Mouse (Mus musculus) activated CD4-positive, CD25-positive, alpha-beta regulatory T cell, adult 4 months (primary cell): Measurements from ENCODE around the gene Gm49354. TPM values are rescaled to one million over a fixed set of nuclear protein-coding genes. Genes with fewer than 3 reads are reported as not detected.
"Not testable (repeated sequence)": the region's sequence is repeated elsewhere in the genome, so short reads cannot be mapped to it uniquely, and the experiment has no call there.

ENCODE experiments used
- ATAC-seq: one replicate; pipeline ENCODE4 v1.8.0; 2017
- polyA plus RNA-seq, 2 experiments: library from polyadenylated mRNA; unstranded; fragments of 100-300 nt; shearing (Covaris generic); gene quantifications; one replicate each; pipeline ENCODE4 v1.2.1; 2017

The Gm49354 gene
- polyA plus RNA-seq, 2 experiments from 2014 or later, result not detected

GRCm38 (mm10) chr13:59766786-59767515 is 15.1 kb downstream of the Gm49354 start:
- no peak for ATAC-seq

GRCm38 (mm10) chr13:59762791-59763190 is 19.3 kb downstream of the Gm49354 start:
- ATAC-seq, result no peak

DNA sequence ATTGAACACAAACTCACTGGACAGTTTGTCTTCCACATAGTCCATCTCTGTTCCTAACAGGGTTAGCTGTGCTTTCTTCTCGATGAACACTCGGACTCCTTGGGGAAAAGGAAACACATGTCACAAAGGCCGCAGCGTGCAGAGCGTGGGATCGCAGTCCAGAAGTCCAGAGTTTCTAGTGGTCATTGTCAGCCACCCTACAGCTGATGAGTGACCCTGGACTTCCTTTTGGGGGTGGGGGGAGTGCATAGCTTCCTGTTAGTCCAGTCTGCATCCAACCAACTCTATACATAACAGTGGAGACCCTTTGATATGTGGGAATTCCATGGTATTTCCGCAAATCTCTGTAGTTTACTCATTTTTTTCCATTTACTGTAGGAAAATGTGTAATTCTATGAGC is 25.1 kb downstream of the Gm49354 start:
- ATAC-seq, result no peak

- no peak for ATAC-seq
Measured at GRCm38 (mm10) chr13:59750310-59750709, 31.7 kb downstream of the Gm49354 start.

DNA sequence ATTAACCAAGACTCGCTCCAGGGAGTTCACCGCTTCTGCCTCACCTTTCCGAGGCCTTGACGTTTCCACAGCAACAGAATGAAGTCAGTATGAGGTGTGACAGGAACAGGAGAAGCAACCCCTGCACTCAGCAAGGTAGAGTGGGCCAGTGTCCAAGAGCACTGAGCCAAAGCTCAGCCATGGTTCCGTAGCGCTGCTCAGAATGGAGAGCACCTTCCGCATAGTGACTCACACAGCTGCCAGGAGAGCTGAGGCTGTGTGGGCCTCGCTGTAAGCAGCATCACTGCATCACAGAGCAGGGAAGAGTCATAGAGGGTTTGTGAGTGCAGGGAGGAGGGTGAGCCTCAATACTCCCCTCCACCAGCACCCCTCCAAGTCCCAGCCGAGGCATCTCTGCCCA is 35.3 kb downstream of the Gm49354 start, which contains the start of gene 1700014D04Rik:
Gene 1700014D04Rik, minus strand, starts transcription at position 42 of the 400 bp plus-strand sequence.
- ATAC-seq, result no peak

GRCm38 (mm10) chr13:59746164-59746563 is 35.9 kb downstream of the Gm49354 start:
- ATAC-seq, result no peak

DNA sequence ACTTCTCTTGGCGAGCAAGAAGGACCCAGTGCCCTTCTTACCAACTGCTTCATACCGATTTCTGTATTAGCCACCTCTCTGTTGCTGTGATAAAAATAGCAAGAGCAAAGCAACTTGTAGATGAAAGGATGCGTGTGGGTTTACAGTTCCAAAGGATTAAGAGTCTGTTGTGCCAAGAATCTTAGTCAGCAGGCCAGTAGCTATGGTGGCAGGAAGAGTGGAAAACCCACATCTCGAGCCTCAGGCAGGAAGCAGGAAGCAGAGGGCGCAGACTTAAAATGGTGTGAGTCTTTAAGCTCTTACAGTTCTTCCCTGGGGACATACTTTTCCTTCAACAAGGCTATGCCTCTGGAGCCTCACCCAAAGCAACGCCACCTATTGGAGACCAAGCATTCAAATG is 36.6 kb downstream of the Gm49354 start:
- no peak for ATAC-seq

DNA sequence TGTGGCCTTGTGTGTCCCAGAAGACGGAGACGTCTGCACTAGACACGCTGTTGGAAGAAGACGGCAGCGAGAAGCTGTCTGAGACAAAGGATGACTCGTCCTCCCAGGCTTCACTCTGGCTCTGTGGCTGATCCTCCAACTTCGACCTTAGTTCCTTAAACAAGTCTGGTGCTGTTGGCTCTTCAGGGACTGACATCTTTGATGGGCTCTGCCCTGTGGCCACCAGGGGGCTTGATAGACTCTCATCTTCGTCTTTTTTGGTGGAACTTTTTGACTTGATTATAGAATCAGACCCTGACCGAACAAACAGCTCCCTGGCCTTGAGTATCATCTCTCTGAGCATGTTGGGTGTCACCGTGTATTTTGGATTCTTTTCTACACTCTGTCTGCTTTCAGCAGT is 40.3 kb downstream of the Gm49354 start:
- ATAC-seq, result no peak

DNA sequence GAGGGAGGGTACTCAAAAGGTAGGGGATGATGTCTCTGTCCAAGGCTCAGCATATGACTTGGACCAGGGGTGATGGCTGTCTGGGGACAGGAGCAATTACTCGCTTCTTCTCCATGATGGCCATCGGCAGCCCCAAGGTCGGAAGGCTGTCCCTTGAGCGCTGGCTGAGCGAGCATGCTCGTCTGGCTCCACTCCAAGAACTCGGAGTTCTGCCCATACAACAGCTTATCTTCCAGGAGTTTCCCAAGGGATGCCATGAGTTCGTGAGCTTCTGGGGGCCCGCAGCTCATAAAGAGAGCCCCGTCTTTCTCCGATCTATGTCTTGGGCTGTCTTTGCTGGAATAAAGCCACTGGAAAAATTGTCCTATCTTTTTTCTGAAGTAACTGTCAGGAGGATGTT is 40.9 kb downstream of the Gm49354 start:
- ATAC-seq, result no peak

DNA sequence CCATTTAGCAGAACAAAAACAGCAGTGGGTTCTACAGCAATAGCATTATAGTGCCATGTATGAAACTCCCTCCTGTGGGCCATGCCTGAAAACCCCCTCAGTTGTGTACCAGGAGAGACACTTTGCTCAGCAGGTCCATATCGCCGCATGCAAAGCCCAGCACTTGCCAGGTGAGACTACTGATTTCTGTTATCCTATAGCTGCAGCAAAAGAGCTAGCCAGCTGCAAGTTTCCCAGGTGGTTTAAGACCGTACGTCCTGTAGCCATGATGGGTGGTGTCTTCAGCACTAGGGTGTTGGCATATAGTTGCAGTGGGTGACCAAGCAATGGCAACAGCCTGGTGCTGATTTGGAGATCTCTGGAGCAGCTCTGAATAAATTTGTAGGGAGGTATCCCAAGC is 42.6 kb downstream of the Gm49354 start:
- ATAC-seq, result no peak

GRCm38 (mm10) chr13:59738455-59738854 is 43.6 kb downstream of the Gm49354 start:
- no peak for ATAC-seq

GRCm38 (mm10) chr13:59735190-59735589 is 46.9 kb downstream of the Gm49354 start:
- ATAC-seq, result no peak

DNA sequence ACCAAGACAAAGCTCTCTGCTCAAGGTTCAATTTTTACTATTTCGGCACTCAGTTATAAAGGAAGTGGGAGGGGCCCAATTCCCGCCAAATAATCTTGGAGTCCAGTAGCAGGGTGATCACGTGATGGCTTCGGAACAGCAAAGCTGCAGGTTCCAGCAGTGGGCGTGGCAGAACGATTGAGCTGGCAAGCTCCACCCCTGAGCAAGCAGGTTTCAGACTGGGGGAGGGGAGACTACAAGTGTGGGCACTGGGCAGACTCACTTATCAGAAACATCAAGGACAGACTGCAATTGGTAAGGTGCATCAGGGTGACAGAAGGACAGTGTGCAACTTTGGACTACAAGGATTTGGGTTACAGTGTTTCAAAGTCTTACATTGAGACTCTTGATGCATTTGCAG is 47.7 kb downstream of the Gm49354 start:
- ATAC-seq, result not testable (repeated sequence)

DNA sequence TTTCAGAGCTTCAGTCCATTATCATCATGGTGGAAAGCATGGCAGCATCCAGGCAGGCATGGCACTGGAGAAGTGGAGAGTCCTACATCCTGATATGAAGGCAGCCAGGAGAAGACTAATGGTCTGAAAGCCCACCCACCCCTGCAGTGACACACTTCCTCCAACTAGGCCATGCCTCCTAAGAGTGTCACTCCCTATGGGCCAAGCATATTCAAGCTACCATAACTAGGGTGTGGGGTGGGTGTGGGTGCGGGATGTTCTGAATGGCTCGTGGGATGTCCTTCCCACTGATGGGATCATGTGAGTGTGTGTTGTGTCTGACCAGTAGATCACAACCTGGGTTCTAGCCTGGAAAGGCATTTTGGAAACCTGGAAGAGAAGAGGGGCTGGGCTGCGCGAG is 48.1 kb downstream of the Gm49354 start:
- ATAC-seq, result no peak

DNA sequence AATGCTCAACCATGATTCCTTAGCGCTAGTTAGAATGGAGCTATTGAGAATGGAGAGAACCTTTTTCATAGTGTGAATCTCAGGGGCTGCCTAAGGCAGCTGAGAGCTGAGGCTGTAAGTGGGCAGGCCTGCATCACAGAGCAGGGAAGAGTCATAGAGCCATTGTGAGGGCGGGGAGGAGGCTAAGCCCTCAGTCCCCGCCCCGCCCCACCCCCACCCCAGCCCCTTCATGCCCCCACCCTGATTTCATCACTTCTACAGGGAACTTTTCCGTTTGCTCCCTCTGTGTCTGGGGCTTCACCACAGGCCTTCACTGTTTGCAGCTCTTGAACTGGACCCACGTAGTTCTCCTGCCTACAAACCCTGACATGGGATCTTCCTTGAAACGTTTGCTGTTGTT is 50.4 kb downstream of the Gm49354 start, which contains the start of gene Spata31d1d:
Gene Spata31d1d, minus strand, starts transcription at position 101 of the 400 bp plus-strand sequence.
- ATAC-seq, result no peak

DNA sequence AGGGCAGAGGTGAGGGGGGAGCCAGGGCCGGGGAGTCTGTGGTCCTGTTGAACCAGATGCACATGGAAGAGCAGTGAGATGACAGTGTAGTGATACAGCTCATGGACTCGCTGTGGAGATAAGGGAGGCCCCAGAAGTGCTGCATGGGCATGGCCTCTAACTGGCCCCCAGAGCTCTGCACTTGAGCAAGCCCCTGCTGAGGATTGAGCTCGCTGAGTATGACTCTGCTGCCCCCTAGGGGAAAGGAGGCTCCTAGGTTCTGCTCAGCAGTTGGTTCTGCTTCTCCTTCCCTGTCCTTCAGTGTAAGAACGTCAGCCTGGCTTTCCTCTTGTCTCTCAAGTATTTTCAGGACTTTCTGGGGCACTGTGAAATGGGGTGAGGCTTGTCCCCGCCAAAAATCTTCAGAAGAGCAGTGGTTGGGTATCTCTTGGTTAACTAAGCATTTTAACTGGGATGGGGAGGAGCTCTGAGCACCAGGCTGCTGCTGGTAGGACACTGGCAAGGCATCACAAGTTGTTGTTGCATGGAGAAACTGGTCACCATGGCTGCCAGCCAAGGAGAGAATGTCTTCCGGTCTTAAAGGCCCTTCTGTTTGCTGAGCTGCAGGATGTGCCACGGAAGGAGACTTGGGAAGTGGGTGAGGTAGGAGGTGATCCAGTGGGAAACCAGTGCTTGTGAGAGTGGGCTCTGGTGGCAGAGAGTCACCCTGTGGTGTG is 53.5 kb downstream of the Gm49354 start:
- ATAC-seq, result peak; percentile 96

- ATAC-seq, result no peak
Measured at GRCm38 (mm10) chr13:59726139-59726867, 55.7 kb downstream of the Gm49354 start.

- not testable (repeated sequence) for ATAC-seq
Measured at GRCm38 (mm10) chr13:59722089-59722488, 60.0 kb downstream of the Gm49354 start.

DNA sequence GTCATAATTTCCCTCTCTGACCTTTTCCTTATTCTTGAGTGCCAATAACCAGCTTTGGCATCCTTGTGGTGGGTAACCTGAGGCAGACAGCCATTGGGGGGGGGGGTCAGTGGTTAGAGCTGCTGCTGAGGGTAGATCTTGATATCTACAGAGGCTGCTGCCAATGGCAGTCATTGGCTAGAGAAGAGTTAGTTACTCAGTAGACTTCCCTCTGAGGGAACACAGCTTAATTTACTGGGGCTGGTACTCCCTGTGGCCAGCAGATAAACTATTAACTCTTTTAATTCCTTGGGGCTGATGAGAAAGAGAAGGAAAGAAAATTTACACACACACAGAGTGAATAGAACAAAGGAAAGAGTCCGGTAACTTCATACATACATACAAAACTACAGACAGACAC is 62.6 kb downstream of the Gm49354 start:
- no peak for ATAC-seq

DNA sequence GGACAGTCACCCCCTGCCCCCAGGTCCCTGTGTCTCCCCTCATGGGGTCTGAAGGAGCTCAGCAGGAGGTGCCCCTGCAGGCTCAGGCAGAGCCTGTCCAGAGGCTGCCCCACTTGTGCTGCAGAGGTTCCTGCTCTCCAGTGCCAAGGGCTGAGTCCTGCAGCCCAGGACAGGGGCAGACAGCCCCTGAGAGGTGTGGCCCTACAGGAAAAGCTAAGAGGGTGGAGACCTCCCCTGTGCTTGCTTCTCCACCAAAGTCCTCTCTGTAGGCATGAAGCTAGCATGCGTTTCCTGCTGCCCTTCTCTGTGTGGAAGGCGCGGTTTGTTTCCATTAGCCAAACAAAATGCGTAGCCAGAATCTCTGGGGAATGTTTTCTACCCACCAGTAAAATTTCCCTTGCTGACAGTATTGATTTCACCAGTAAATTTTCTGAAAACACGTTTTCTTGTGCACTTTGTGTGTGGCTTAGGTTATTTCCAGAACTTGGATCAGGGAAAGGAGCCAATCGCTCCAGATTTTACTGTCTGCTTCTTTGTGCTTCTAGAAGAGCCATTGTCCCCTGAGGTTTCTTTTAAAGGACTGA is 63.1 kb downstream of the Gm49354 start:
- not testable (repeated sequence) for ATAC-seq

DNA sequence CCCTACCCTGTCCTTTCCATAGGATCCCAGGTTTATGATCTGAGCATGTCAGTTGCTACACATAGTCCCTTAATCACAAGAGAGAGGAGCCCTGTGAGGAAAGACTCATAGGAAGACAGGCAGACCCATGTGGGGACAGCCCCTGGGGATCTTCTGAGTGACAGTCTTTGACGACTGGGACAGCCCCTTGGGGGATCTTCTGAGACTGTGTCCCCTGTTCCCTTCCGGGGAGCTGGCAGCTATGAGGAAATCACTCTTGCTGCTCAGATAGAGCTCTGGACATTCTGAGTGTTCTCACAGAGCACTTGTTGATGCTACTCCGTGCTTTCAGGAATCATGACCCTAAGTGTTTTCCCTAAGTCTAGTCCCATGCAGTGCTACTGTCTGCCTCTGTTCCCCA is 68.3 kb downstream of the Gm49354 start:
- ATAC-seq, result peak; percentile 98

GRCm38 (mm10) chr13:59711984-59712383 is 70.1 kb downstream of the Gm49354 start, which contains the start of gene Spata31d1b:
TSS of gene Spata31d1b (plus strand) at chr13:59712284.
- ATAC-seq, result not testable (repeated sequence)

- ATAC-seq, result no peak
Measured at GRCm38 (mm10) chr13:59710230-59710629, 71.8 kb downstream of the Gm49354 start, which contains the start of gene Spata31d1a. TSS of gene Spata31d1a (minus strand) at chr13:59710330.
